Mouse (Mus musculus) embryonic facial prominence, embryonic 13.5 days (tissue): ENCODE measurements around the gene Epb41. TPM values are rescaled to one million over a fixed set of nuclear protein-coding genes. Genes with fewer than 3 reads are reported as not detected.

Experiments
- ATAC-seq: fragments of 200-750 bp; cut with Nextera tagmentation; 2 replicates; pipeline ENCODE4 v1.8.0; 2017; ENCODE audit warnings: low read depth; ENCODE audit not compliant: insufficient number of reproducible peaks, insufficient read depth, low FRiP score, low TSS enrichment
- H3K27ac ChIP-seq: fragments of 300-500 bp; sonication (generic); 2 replicates; pipeline ENCODE4 v1.5.1; 2015; ENCODE audit warnings: moderate library complexity, mild to moderate bottlenecking, inconsistent platforms
- H3K27me3 ChIP-seq: fragments of 300-500 bp; sonication (generic); 2 replicates; pipeline ENCODE4 v1.6.1; 2015; ENCODE audit warnings: mild to moderate bottlenecking, inconsistent platforms
- H3K36me3 ChIP-seq: fragments of 300-500 bp; sonication (generic); 2 replicates; pipeline ENCODE4 v1.6.1; 2015; ENCODE audit warnings: mild to moderate bottlenecking, inconsistent platforms
- H3K4me1 ChIP-seq: fragments of 300-500 bp; sonication (generic); 2 replicates; pipeline ENCODE4 v1.6.1; 2015; ENCODE audit warnings: inconsistent platforms
- H3K4me2 ChIP-seq: fragments of 300-500 bp; sonication (generic); 2 replicates; pipeline ENCODE4 v1.6.1; 2015; ENCODE audit warnings: moderate library complexity, mild to moderate bottlenecking, inconsistent platforms
- H3K4me3 ChIP-seq: fragments of 300-500 bp; sonication (generic); 2 replicates; pipeline ENCODE4 v1.5.1; 2015; ENCODE audit warnings: mild to moderate bottlenecking, inconsistent platforms
- H3K9ac ChIP-seq: fragments of 300-500 bp; sonication (generic); 2 replicates; pipeline ENCODE4 v1.6.1; 2015; ENCODE audit warnings: mild to moderate bottlenecking, inconsistent platforms
- H3K9me3 ChIP-seq: fragments of 300-500 bp; sonication (generic); 2 replicates; pipeline ENCODE4 v1.6.1; 2016; ENCODE audit warnings: inconsistent platforms
- WGBS: fragments of 180-500 bp; shearing (Covaris S2); methylation state at CpG from one replicate; pipeline ENCODE4 v1.1.7; 2015; ENCODE audit warnings: mixed read lengths; 5-methylcytosine and 5-hydroxymethylcytosine counted together
- polyA plus RNA-seq: library from polyadenylated mRNA; unstranded; fragments of >200 nt; fragmentation: Nextera tagmentation; extraction: Ambion mirVana; gene quantifications from 2 replicates; pipeline ENCODE4 v1.2.1, GENCODE M21; 2015

Epb41 gene
- polyA plus RNA-seq, 1 experiment from 2014 or later: 69.6 TPM

DNA sequence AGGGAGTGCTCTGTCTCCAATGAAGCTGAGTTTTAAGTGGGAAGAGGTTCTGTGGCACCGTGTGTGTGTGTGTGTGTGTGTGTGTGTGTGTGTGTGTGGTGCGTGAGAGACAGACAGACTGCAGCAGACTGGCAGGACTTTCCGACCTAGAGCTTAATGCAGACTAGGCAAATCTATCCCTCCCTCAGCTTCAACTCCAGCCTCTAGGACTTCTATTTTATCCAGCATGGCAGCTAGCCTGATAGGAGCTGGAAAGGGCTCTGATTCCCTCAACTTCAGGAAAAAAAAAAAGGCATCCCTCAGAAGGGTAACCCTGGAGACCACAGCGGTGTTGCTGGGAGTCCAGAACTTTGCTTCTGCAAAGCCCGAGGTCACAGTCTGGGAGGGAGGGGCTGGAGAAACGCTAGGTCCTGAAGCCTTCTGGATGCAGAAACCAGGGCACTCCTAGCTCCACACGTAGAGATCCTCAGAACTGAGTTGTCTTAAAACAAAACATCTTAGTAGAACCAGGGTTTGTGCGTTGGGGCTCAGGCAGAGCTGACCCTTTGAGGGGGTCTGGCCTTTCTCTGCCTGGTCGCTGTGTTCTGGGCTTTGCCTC, 161.0 kb downstream of the Epb41 start:
- ATAC-seq: no peak
- H3K4me2 ChIP-seq: 0 out of 2 replicates have a peak overlapping the region, but pooled peaks have one; percentile 64
- no peak overlapping the region for H3K9ac ChIP-seq
- H3K36me3 ChIP-seq: no peaks in the 10 kb centered on the region
- H3K27ac ChIP-seq: no peak overlapping the region; the same call in 1 of the 2 replicates
- peaks cover 58% of the 10 kb centered on the region for H3K27me3 ChIP-seq
- H3K4me1 ChIP-seq: peaks cover 75% of the 10 kb centered on the region
- H3K9me3 ChIP-seq: no peaks in the 10 kb centered on the region
- WGBS: 8% methylated on average over 9 of the region's 9 CpGs
- no peak overlapping the region for H3K4me3 ChIP-seq

DNA sequence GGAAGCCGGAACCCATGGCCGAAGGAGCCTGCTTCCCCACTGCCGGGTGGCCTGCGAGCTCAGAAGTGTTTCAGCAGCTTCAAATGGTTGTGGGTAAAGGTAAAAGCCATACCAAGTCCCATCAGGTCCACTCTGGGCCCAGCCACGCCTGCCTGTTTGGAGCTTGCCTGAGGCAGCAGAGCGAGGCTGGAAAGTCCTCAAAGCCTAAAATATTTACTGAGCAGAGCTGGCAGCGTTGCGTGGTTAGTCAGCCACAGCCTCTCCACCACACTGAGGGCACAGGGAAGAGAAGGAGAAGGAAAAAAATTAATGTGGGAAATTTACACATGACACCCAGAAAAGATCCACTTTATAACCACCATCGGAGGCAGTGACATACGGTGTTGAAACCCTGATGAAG, 161.6 kb downstream of the Epb41 start:
- peaks cover 58% of the 10 kb centered on the region for H3K27me3 ChIP-seq
- H3K4me1 ChIP-seq: peaks cover 69% of the 10 kb centered on the region
- no peak overlapping the region for H3K4me2 ChIP-seq
- ATAC-seq: no peak
- 38% methylated on average over 10 of the region's 10 CpGs for WGBS
- no peak overlapping the region for H3K4me3 ChIP-seq
- H3K36me3 ChIP-seq: no peaks in the 10 kb centered on the region
- H3K27ac ChIP-seq: no peak overlapping the region
- no peaks in the 10 kb centered on the region for H3K9me3 ChIP-seq
- no peak overlapping the region for H3K9ac ChIP-seq

DNA sequence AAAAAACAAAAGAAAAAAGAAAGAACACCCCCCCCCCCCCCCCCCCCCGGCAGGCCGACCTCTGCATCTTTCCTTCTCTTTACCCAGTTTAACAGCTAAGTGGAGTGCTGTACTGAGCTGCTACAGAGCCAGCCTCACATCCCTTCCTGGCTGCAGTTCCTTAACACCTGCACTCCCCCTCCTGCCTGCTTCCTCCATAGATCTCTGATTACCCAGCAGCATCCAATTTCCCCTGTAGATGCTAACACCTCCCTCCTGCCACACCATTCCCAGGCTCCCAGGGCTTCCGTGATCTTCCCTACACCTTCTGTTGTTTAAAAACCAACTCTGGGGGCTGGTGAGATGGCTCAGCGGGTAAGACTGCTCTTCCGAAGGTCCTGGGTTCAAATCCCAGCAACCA, 163.6 kb downstream of the Epb41 start:
- Histone ChIP-seq H3K4me2 (no peak overlapping the region), H3K27me3 (peaks cover 47% of the 10 kb centered on the region), H3K4me1 (peaks cover 51% of the 10 kb centered on the region), H3K9ac (no peak overlapping the region), H3K27ac (no peak overlapping the region), H3K4me3 (no peak overlapping the region), H3K9me3 (peaks cover 5% of the 10 kb centered on the region; the same call in 1 of the 2 replicates), H3K36me3 (peaks cover 5% of the 10 kb centered on the region; the same call in 1 of the 2 replicates)
- ATAC-seq: no peak
- 40% methylated on average over 5 of the region's 5 CpGs for WGBS

DNA sequence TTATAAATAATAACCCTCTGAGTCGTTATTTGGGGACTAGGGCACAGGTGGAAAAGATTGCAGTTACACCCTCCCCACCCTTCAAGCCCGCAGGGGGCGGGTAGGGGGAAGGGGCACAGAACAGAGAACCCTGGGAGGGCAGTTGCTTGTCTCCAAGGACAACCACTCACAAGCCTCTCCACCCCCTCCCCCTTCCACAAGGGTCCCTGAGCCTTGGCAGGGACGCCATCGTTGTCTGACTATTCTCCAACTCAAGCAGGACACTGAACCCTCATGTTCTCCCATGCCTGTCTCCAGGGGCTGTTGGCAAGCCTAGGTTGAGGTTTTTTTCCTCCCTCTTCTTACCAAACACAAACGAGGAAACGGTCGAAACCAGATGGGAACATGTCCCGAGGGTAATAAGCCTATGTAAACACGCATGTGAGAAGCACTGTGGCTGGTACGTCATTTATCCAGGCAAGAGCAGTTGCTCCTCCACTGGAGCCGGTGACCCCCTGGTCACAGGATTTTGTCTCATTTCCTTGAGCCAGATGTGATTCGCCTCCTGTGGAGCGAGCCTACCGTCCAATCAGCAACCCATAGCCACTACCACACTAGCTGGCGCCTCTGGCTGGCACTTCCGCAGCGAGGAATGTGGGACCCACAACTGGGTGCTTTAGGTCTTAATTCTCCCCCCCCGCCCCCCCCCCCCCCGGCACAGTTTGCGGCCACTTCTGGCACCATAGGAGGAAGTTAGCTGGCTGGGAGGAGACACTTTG, 164.7 kb downstream of the Epb41 start:
- H3K27me3 ChIP-seq: peaks cover 36% of the 10 kb centered on the region
- H3K4me3 ChIP-seq: 0 out of 2 replicates have a peak overlapping the region, but pooled peaks have one; percentile 6
- peak overlapping the region; percentile 46 for H3K4me2 ChIP-seq
- H3K27ac ChIP-seq: peak overlapping the region; percentile 48; the same call in 1 of the 2 replicates
- peaks cover 8% of the 10 kb centered on the region; the same call in 1 of the 2 replicates for H3K36me3 ChIP-seq
- peaks cover 40% of the 10 kb centered on the region for H3K4me1 ChIP-seq
- ATAC-seq: peak; percentile 48; the same call in 1 of the 2 replicates
- peaks cover 5% of the 10 kb centered on the region; the same call in 1 of the 2 replicates for H3K9me3 ChIP-seq
- 0 out of 2 replicates have a peak overlapping the region, but pooled peaks have one; percentile 40 for H3K9ac ChIP-seq
- WGBS: 10% methylated on average over 18 of the region's 21 CpGs

DNA sequence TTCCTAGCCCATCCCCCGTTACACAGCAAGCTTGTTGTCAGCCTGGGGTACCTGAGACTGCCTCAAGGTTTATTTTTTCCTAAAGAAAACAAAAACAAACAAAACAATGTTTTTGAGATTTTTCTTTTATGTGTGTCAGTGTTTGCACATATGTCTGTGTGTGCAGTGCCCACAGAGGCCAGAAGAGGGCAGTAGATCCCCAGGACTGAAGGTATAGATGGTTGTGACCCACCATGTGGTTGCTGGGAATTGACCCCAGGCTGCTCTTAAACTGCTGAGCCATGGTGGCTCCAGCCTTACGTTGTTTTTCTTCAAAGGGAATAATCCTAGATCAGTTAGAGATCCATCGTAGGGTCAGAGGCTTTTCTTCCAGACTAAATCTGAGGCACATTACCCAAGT, 167.2 kb downstream of the Epb41 start:
- Histone ChIP-seq H3K9me3 (peaks cover 5% of the 10 kb centered on the region; the same call in 1 of the 2 replicates), H3K36me3 (peaks cover 25% of the 10 kb centered on the region), H3K9ac (no peak overlapping the region), H3K27me3 (peaks cover 16% of the 10 kb centered on the region), H3K4me1 (peaks cover 17% of the 10 kb centered on the region), H3K27ac (no peak overlapping the region), H3K4me2 (no peak overlapping the region), H3K4me3 (no peak overlapping the region)
- 92% methylated on average over 3 of the region's 3 CpGs for WGBS
- no peak for ATAC-seq

DNA sequence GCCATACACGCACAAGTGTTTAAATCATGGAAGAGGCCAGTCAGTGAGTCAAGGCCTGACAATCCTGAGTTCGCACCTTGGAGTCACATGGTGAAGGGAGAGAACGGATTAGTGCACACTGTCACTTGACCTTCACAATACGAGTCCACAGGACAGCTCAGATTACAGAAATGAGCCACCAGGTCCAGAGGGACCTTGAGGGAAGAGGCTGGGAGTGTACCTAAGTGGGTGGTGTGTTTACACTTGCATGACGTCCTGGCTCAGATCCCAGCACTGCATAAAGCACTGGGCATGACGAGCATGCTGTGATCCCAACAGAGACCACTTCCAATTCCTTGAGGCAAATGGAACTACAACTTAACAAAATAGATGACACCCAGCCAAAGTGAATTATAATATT, 168.7 kb downstream of the Epb41 start:
- ATAC-seq: no peak
- Histone ChIP-seq H3K27me3 (0 out of 2 replicates have a peak, but pooled peaks cover 4% of the 10 kb centered on the region), H3K9ac (no peak overlapping the region), H3K4me3 (no peak overlapping the region), H3K27ac (no peak overlapping the region), H3K4me1 (peaks cover 17% of the 10 kb centered on the region), H3K36me3 (peaks cover 38% of the 10 kb centered on the region), H3K9me3 (peaks cover 5% of the 10 kb centered on the region; the same call in 1 of the 2 replicates), H3K4me2 (no peak overlapping the region)
- WGBS: 68% methylated on average over 6 of the region's 6 CpGs

DNA sequence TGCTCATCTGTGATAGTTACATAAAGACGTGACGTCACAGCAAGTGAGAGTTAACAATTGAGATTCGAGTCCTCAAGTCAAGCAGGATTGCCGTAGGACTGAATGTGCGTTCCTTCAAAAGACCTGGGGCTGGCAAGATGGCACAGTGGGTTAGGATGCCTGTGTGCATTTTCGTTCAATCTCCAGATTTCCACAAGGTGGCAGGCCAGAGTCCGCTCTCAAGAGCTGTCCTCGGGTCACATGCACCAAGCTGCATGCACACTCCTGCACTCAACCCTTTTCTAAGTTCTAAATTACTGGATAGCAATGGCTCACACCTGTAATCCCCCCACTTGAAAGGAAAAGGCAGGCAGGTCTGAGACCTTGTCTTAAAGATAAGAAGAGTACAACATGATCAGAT, 170.6 kb downstream of the Epb41 start:
- H3K4me1 ChIP-seq: no peaks in the 10 kb centered on the region
- no peak for ATAC-seq
- peaks cover 58% of the 10 kb centered on the region for H3K36me3 ChIP-seq
- H3K9me3 ChIP-seq: peaks cover 5% of the 10 kb centered on the region; the same call in 1 of the 2 replicates
- H3K9ac ChIP-seq: no peak overlapping the region
- H3K27ac ChIP-seq: no peak overlapping the region; the same call in 1 of the 2 replicates
- H3K4me2 ChIP-seq: no peak overlapping the region
- no peak overlapping the region for H3K4me3 ChIP-seq
- 52% methylated on average over 8 of the region's 8 CpGs for WGBS
- H3K27me3 ChIP-seq: no peaks in the 10 kb centered on the region

DNA sequence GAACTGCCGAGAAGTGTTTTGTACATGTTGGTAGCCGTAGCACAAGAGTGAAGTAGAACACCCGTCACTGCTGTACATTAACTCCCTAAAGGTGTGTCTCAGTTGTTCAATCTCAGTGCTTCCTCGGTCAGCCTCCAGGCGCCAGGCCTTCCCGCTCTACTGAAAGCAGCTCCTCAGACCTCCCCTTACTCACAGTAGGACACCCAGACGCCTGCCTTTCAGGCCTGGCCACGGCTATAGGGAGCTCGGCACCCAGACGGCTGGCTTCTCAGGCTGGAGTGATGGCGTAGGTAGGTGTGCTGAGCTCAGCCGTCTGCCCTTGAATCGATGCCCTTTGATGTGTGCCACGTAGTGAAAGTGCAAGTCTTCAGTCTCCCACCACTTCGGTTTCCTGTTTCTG, 174.0 kb downstream of the Epb41 start:
- Histone ChIP-seq H3K9me3 (no peaks in the 10 kb centered on the region), H3K4me1 (no peaks in the 10 kb centered on the region), H3K9ac (no peak overlapping the region), H3K4me2 (no peak overlapping the region), H3K27ac (no peak overlapping the region), H3K4me3 (no peak overlapping the region), H3K27me3 (no peaks in the 10 kb centered on the region), H3K36me3 (peaks cover 78% of the 10 kb centered on the region)
- WGBS: 92% methylated on average over 15 of the region's 15 CpGs
- ATAC-seq: no peak

DNA sequence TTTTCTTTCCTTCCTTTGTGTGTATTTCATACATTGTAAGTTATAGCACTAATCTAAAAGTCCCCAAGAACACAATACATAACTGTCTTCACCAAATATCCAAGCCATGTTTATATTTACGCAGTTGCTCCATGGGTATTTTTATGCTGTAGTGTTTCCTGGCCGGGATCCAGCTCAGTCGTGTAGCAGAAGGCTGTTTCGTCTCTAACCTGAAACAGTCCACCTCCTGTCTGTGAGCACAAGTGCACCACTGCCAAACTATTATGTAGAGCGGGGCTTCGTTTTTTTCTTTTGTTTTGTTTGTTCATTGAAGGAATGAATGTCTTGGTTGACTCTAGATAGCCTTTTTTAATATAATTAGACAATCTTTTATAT, 176.0 kb downstream of the Epb41 start:
- H3K4me2 ChIP-seq: no peak overlapping the region
- H3K4me1 ChIP-seq: no peaks in the 10 kb centered on the region
- WGBS: 72% methylated on average over 6 of the region's 6 CpGs
- no peaks in the 10 kb centered on the region for H3K27me3 ChIP-seq
- no peak overlapping the region for H3K4me3 ChIP-seq
- H3K9me3 ChIP-seq: no peaks in the 10 kb centered on the region
- peaks cover 76% of the 10 kb centered on the region for H3K36me3 ChIP-seq
- ATAC-seq: no peak
- no peak overlapping the region for H3K9ac ChIP-seq
- no peak overlapping the region for H3K27ac ChIP-seq

DNA sequence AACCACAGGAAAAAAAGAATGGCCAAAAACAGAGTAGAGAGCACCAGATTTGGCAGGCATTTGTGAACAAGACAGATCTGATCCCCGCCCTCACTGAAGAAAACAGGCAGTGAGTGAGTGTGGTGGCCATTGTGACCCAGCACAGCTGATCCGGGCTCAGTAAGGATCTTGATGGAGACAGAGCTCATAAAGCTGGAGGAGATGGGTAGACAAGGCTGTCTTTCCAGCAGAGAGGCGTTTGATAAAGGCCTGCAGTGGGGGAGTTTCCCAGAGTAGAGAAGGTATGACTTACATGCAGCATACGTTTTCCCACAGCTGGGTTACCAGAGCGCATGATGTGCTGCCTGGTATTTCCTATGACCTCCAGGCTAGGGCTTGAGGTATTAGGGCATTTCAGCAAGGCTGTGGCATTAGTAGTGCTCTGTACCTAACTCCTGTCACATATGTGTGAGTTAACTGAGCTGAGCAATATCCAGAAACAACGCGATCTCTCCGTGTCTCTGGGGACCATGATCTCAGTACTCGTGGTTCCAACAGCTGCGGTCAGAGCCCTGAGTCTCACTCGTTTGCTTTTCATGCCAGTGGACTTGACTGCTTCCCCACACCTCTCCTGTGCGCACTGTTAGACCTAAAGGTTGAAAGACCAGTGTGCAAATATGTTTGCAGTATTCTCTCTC, 176.5 kb downstream of the Epb41 start:
- no peak for ATAC-seq
- no peaks in the 10 kb centered on the region for H3K9me3 ChIP-seq
- H3K4me2 ChIP-seq: no peak overlapping the region
- H3K9ac ChIP-seq: no peak overlapping the region
- H3K36me3 ChIP-seq: peaks cover 76% of the 10 kb centered on the region
- 84% methylated on average over 12 of the region's 12 CpGs for WGBS
- no peak overlapping the region for H3K4me3 ChIP-seq
- no peak overlapping the region for H3K27ac ChIP-seq
- no peaks in the 10 kb centered on the region for H3K4me1 ChIP-seq
- H3K27me3 ChIP-seq: no peaks in the 10 kb centered on the region

DNA sequence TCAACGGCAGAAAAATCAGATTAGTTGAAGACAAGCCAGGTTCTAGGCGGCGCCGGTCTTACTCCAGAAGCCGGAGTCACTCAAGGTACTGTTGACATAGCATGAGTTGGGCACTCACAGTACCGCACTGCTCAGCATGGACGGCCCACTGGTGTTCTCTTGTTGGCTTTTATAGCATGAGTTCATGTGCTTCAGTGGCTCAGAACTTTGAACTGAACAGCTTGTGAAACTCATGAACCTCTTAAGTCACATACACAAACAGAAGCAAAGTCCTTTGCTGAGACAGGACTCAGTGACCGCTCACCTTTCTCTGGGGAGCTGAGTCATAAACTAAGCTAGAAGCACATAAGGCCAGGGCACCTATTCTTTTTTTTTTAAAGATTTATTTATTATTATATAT, 177.3 kb downstream of the Epb41 start:
- no peak overlapping the region for H3K4me3 ChIP-seq

More for the DNA sequence above, 177.3 kb downstream of the Epb41 start:
- WGBS: 93% methylated on average over 8 of the region's 8 CpGs
- peaks cover 83% of the 10 kb centered on the region for H3K36me3 ChIP-seq
- no peaks in the 10 kb centered on the region for H3K27me3 ChIP-seq
- ATAC-seq: no peak
- H3K4me1 ChIP-seq: no peaks in the 10 kb centered on the region
- no peak overlapping the region for H3K9ac ChIP-seq
- H3K9me3 ChIP-seq: no peaks in the 10 kb centered on the region
- no peak overlapping the region for H3K27ac ChIP-seq
- no peak overlapping the region for H3K4me2 ChIP-seq
